Mouse (Mus musculus) embryonic fibroblast, embryonic 13.5 days (primary cell): ENCODE results near the gene Agfg2.

Source experiments
- CTCF ChIP-seq: IDR thresholded peaks from 2 replicates; pipeline ENCODE4 v1.5.1; 2011; ENCODE audit warnings: mild to moderate bottlenecking, control low read depth, low read length, moderate library complexity, borderline replicate concordance; ENCODE audit not compliant: insufficient read depth
- POLR2A ChIP-seq: IDR thresholded peaks from 2 replicates; pipeline ENCODE4 v1.6.1; 2011; ENCODE audit warnings: low read depth, mild to moderate bottlenecking, control low read depth, low read length, moderate library complexity

- TF ChIP-seq CTCF, result no peak
- TF ChIP-seq POLR2A, result no peak
These were observed 5.4 kb upstream of the Agfg2 start for GRCm38 (mm10) chr5:137689974-137690373.
